Mouse (Mus musculus): ENCODE results near the gene Cyp1a2. TPM values are rescaled to one million over a fixed set of nuclear protein-coding genes. Genes with fewer than 3 reads are reported as not detected.
A peak's percentile ranks its signal among the peaks of the same experiment; 100 is the strongest.
"Not testable (repeated sequence)": the region's sequence is repeated elsewhere in the genome, so short reads cannot be mapped to it uniquely, and the experiment has no call there.

Cyp1a2 gene
- not detected in 2 replicates for polyA plus RNA-seq (2015; fragmentation: Nextera tagmentation; extraction: Ambion mirVana)

GRCm38 (mm10) chr9:57683520-57683919 lies at the start of gene Cyp1a2:
Cyp1a2 (minus strand) TSS chr9:57683703.
- no peaks in the 10 kb centered on the region for H3K36me3 ChIP-seq
- H3K4me3 ChIP-seq (replicated peaks), result no peak within 1 kb of the TSS
- H3K27ac ChIP-seq, result no peak within 1 kb of the TSS
- H3K27me3 ChIP-seq, result no peaks in the 10 kb centered on the region
- H3K9ac ChIP-seq, result no peak within 1 kb of the TSS
- no peak for ATAC-seq (replicated peaks; ENCODE audit: low FRiP score)
- H3K9me3 ChIP-seq (replicated peaks), result no peaks in the 10 kb centered on the region
- no peak within 1 kb of the TSS for H3K4me2 ChIP-seq
- WGBS, result 74% methylated on average over 5 of the region's 5 CpGs
- no peaks in the 10 kb centered on the region for H3K4me1 ChIP-seq

- ATAC-seq (replicated peaks; ENCODE audit: low FRiP score), result no peak
- no peak overlapping the region for H3K9ac ChIP-seq
- H3K9me3 ChIP-seq (replicated peaks), result no peaks in the 10 kb centered on the region
- WGBS, result 100% methylated on average over 1 of the region's 1 CpGs
- H3K4me3 ChIP-seq (replicated peaks), result no peak overlapping the region
- H3K27me3 ChIP-seq, result no peaks in the 10 kb centered on the region
- no peak overlapping the region for H3K27ac ChIP-seq
- H3K4me1 ChIP-seq, result no peaks in the 10 kb centered on the region
- H3K36me3 ChIP-seq, result peaks cover 67% of the 10 kb centered on the region
- no peak overlapping the region for H3K4me2 ChIP-seq
These were observed 44.8 kb upstream of the Cyp1a2 start for GRCm38 (mm10) chr9:57728312-57728711.

GRCm38 (mm10) chr9:57724701-57725100 lies 41.2 kb upstream of the Cyp1a2 start:
- peaks cover 80% of the 10 kb centered on the region for H3K36me3 ChIP-seq
- WGBS, result 96% methylated on average over 3 of the region's 3 CpGs

GRCm38 (mm10) chr9:57723796-57724195 lies 40.3 kb upstream of the Cyp1a2 start:
- H3K9me3 ChIP-seq (replicated peaks), result 0 out of 2 replicates have a peak, but pooled peaks cover 2% of the 10 kb centered on the region
- no peak for ATAC-seq (replicated peaks; ENCODE audit: low FRiP score)
- H3K27ac ChIP-seq, result no peak overlapping the region
- no peaks in the 10 kb centered on the region for H3K27me3 ChIP-seq
- H3K4me2 ChIP-seq, result no peak overlapping the region
- 91% methylated on average over 5 of the region's 5 CpGs for WGBS
- H3K4me3 ChIP-seq (replicated peaks), result no peak overlapping the region
- no peak overlapping the region for H3K9ac ChIP-seq
- H3K36me3 ChIP-seq, result peaks cover 79% of the 10 kb centered on the region
- H3K4me1 ChIP-seq, result no peaks in the 10 kb centered on the region

More at GRCm38 (mm10) chr9:57724701-57725100, 41.2 kb upstream of the Cyp1a2 start:
- Histone ChIP-seq H3K4me1 (no peaks in the 10 kb centered on the region), H3K9ac (no peak overlapping the region), H3K4me2 (no peak overlapping the region), H3K27ac (no peak overlapping the region), H3K4me3 (replicated peaks) (no peak overlapping the region), H3K9me3 (replicated peaks) (0 out of 2 replicates have a peak, but pooled peaks cover 2% of the 10 kb centered on the region), H3K27me3 (no peaks in the 10 kb centered on the region)
- ATAC-seq (replicated peaks; ENCODE audit: low FRiP score), result no peak

GRCm38 (mm10) chr9:57723315-57723715 lies 39.8 kb upstream of the Cyp1a2 start:
- H3K9me3 ChIP-seq (replicated peaks), result 0 out of 2 replicates have a peak, but pooled peaks cover 2% of the 10 kb centered on the region
- H3K27ac ChIP-seq, result no peak overlapping the region
- H3K27me3 ChIP-seq, result no peaks in the 10 kb centered on the region
- H3K4me2 ChIP-seq, result no peak overlapping the region
- WGBS, result 80% methylated on average over 5 of the region's 5 CpGs
- no peak for ATAC-seq (replicated peaks; ENCODE audit: low FRiP score)
- no peaks in the 10 kb centered on the region for H3K4me1 ChIP-seq
- H3K9ac ChIP-seq, result no peak overlapping the region
- peaks cover 83% of the 10 kb centered on the region for H3K36me3 ChIP-seq
- H3K4me3 ChIP-seq (replicated peaks), result no peak overlapping the region

GRCm38 (mm10) chr9:57722371-57722770 lies 38.9 kb upstream of the Cyp1a2 start:
- Histone ChIP-seq H3K4me2 (no peak overlapping the region), H3K4me1 (no peaks in the 10 kb centered on the region), H3K4me3 (replicated peaks) (no peak overlapping the region), H3K9me3 (replicated peaks) (0 out of 2 replicates have a peak, but pooled peaks cover 2% of the 10 kb centered on the region), H3K9ac (no peak overlapping the region), H3K36me3 (peaks cover 82% of the 10 kb centered on the region), H3K27me3 (no peaks in the 10 kb centered on the region), H3K27ac (no peak overlapping the region)
- WGBS, result 92% methylated on average over 1 of the region's 1 CpGs
- ATAC-seq (replicated peaks; ENCODE audit: low FRiP score), result no peak

GRCm38 (mm10) chr9:57720736-57721135 lies 37.2 kb upstream of the Cyp1a2 start:
- WGBS, result 93% methylated on average over 3 of the region's 3 CpGs
- H3K36me3 ChIP-seq, result peaks cover 83% of the 10 kb centered on the region
- H3K9me3 ChIP-seq (replicated peaks), result 0 out of 2 replicates have a peak, but pooled peaks cover 2% of the 10 kb centered on the region
- H3K4me3 ChIP-seq (replicated peaks), result no peak overlapping the region
- no peak for ATAC-seq (replicated peaks; ENCODE audit: low FRiP score)
- no peaks in the 10 kb centered on the region for H3K27me3 ChIP-seq
- no peak overlapping the region for H3K27ac ChIP-seq
- H3K9ac ChIP-seq, result no peak overlapping the region
- no peak overlapping the region for H3K4me2 ChIP-seq
- H3K4me1 ChIP-seq, result no peaks in the 10 kb centered on the region

GRCm38 (mm10) chr9:57718408-57718807 lies 34.9 kb upstream of the Cyp1a2 start:
- Histone ChIP-seq H3K4me3 (replicated peaks) (no peak overlapping the region), H3K9me3 (replicated peaks) (0 out of 2 replicates have a peak, but pooled peaks cover 2% of the 10 kb centered on the region), H3K4me1 (no peaks in the 10 kb centered on the region), H3K4me2 (no peak overlapping the region), H3K27ac (no peak overlapping the region), H3K9ac (no peak overlapping the region), H3K36me3 (peaks cover 93% of the 10 kb centered on the region), H3K27me3 (no peaks in the 10 kb centered on the region)
- ATAC-seq (replicated peaks; ENCODE audit: low FRiP score), result no peak
- 88% methylated on average over 7 of the region's 7 CpGs for WGBS

GRCm38 (mm10) chr9:57712194-57712593 lies 28.7 kb upstream of the Cyp1a2 start:
- peaks cover 51% of the 10 kb centered on the region for H3K36me3 ChIP-seq
- no peaks in the 10 kb centered on the region for H3K27me3 ChIP-seq
- H3K27ac ChIP-seq, result no peak overlapping the region
- no peak overlapping the region for H3K4me2 ChIP-seq
- H3K9me3 ChIP-seq (replicated peaks), result no peaks in the 10 kb centered on the region
- no peak overlapping the region for H3K9ac ChIP-seq
- H3K4me1 ChIP-seq, result peaks cover 15% of the 10 kb centered on the region
- 73% methylated on average over 2 of the region's 2 CpGs for WGBS
- no peak for ATAC-seq (replicated peaks; ENCODE audit: low FRiP score)
- no peak overlapping the region for H3K4me3 ChIP-seq (replicated peaks)

- not testable (repeated sequence) for ATAC-seq (replicated peaks; ENCODE audit: low FRiP score); H3K27ac ChIP-seq; H3K4me2 ChIP-seq; H3K4me3 ChIP-seq (replicated peaks); H3K9me3 ChIP-seq (replicated peaks); H3K9ac ChIP-seq; H3K27me3 ChIP-seq
- peaks cover 31% of the 10 kb centered on the region for H3K36me3 ChIP-seq
- 87% methylated on average over 5 of the region's 5 CpGs for WGBS
- H3K4me1 ChIP-seq, result peaks cover 15% of the 10 kb centered on the region
These were observed 26.7 kb upstream of the Cyp1a2 start for GRCm38 (mm10) chr9:57710214-57710613.

- H3K4me3 ChIP-seq (replicated peaks), result peak overlapping the region; percentile 93
- no peaks in the 10 kb centered on the region for H3K9me3 ChIP-seq (replicated peaks)
- H3K4me2 ChIP-seq, result peak overlapping the region; percentile 79
- peak overlapping the region; percentile 85 for H3K9ac ChIP-seq
- peaks cover 17% of the 10 kb centered on the region for H3K36me3 ChIP-seq
- 3% methylated on average over 35 of the region's 39 CpGs for WGBS
- peak; percentile 60 for ATAC-seq (replicated peaks; ENCODE audit: low FRiP score)
- H3K27me3 ChIP-seq, result no peaks in the 10 kb centered on the region
- peaks cover 15% of the 10 kb centered on the region for H3K4me1 ChIP-seq
- peak overlapping the region; percentile 93 for H3K27ac ChIP-seq
These were observed 25.3 kb upstream of the Cyp1a2 start for GRCm38 (mm10) chr9:57708720-57709274.

GRCm38 (mm10) chr9:57708068-57708719 lies 24.7 kb upstream of the Cyp1a2 start, which contains the start of gene Edc3:
Edc3 (plus strand) TSS chr9:57708540.
- WGBS, result under 1% methylated on average over 23 of the region's 23 CpGs
- Histone ChIP-seq H3K4me2 (peak within 1 kb of the TSS; percentile 79), H3K36me3 (peaks cover 12% of the 10 kb centered on the region), H3K9ac (peak within 1 kb of the TSS; percentile 85), H3K27ac (peak within 1 kb of the TSS; percentile 93), H3K27me3 (no peaks in the 10 kb centered on the region), H3K4me3 (replicated peaks) (peak within 1 kb of the TSS; percentile 93), H3K9me3 (replicated peaks) (no peaks in the 10 kb centered on the region), H3K4me1 (peaks cover 15% of the 10 kb centered on the region)
- peak; percentile 97 for ATAC-seq (replicated peaks; ENCODE audit: low FRiP score)

Data from kidney, embryonic 15.5 days (tissue).